Mouse (Mus musculus): ENCODE results near the gene Edrf1.

DNA sequence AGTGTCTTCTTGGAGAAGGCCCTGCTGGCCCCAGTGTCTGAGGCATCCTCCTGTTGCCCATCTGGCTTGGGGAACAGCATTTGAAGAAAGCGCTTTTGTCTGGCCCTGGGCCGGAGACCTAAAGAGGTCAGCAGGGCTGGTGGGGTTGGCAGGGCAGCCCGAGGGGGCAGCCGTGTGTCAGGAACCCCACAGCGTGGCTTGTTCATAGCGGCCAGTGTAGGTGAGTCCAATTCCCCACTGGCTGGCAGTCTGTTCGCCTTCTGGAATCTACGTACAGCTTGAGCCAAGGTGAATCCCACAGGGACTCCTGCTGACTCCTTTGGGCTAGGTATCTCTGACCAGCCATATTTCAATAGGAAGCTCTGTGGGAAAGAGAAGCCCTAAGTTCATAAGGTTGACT lies 41.4 kb downstream of the Edrf1 start:
- TF ChIP-seq CTCF (IDR thresholded peaks at IDR 0.05; ENCODE audit: low read depth) (no peak), EP300 (IDR thresholded peaks at IDR 0.05; ENCODE audit: low read depth) (no peak)

All from liver, postnatal 0 days (tissue).